Mouse (Mus musculus): Measurements from ENCODE around the gene Polr2h. TPM values are rescaled to one million over a fixed set of nuclear protein-coding genes. Genes with fewer than 3 reads are reported as not detected.
A peak's percentile ranks its signal among the peaks of the same experiment; 100 is the strongest.

Gene Polr2h
- polyA plus RNA-seq, 1 experiment from 2014 or later = 86.3 TPM

GRCm38 (mm10) chr16:20730293-20730711 is 12.8 kb downstream of the Polr2h start:
- Histone ChIP-seq H3K4me3 (replicated peaks) (no peak overlapping the region), H3K27me3 (peaks cover 19% of the 10 kb centered on the region), H3K9me3 (no peaks in the 10 kb centered on the region), H3K4me2 (replicated peaks) (no peak overlapping the region), H3K9ac (replicated peaks) (no peak overlapping the region), H3K4me1 (replicated peaks) (peaks cover 22% of the 10 kb centered on the region), H3K36me3 (no peaks in the 10 kb centered on the region), H3K27ac (no peak overlapping the region)
- ATAC-seq = no peak
- WGBS = 42% methylated on average over 5 of the region's 5 CpGs

GRCm38 (mm10) chr16:20731688-20732087 is 14.2 kb downstream of the Polr2h start:
- Histone ChIP-seq H3K9ac (replicated peaks) (no peak overlapping the region), H3K4me3 (replicated peaks) (0 out of 2 replicates have a peak overlapping the region, but pooled peaks have one; percentile 57), H3K27me3 (peaks cover 29% of the 10 kb centered on the region), H3K4me2 (replicated peaks) (peak overlapping the region; percentile 78; the same call in 1 of the 2 replicates), H3K4me1 (replicated peaks) (peaks cover 22% of the 10 kb centered on the region), H3K36me3 (peaks cover 4% of the 10 kb centered on the region; the same call in 1 of the 2 replicates), H3K9me3 (no peaks in the 10 kb centered on the region), H3K27ac (peak overlapping the region; percentile 74; the same call in 1 of the 2 replicates)
- ATAC-seq = 0 out of 2 replicates have a peak, but pooled peaks have one; percentile 7
- 65% methylated on average over 5 of the region's 5 CpGs for WGBS

GRCm38 (mm10) chr16:20732251-20732924 is 14.9 kb downstream of the Polr2h start:
- H3K27ac ChIP-seq = peak overlapping the region; percentile 74
- peak; percentile 65 for ATAC-seq
- H3K9me3 ChIP-seq = no peaks in the 10 kb centered on the region
- H3K36me3 ChIP-seq = peaks cover 4% of the 10 kb centered on the region; the same call in 1 of the 2 replicates
- H3K27me3 ChIP-seq = peaks cover 29% of the 10 kb centered on the region
- H3K9ac ChIP-seq (replicated peaks) = peak overlapping the region; percentile 84
- peak overlapping the region; percentile 57 for H3K4me3 ChIP-seq (replicated peaks)
- H3K4me2 ChIP-seq (replicated peaks) = peak overlapping the region; percentile 78
- H3K4me1 ChIP-seq (replicated peaks) = peaks cover 22% of the 10 kb centered on the region
- WGBS = under 1% methylated on average over 27 of the region's 30 CpGs

GRCm38 (mm10) chr16:20732925-20733730 is 15.7 kb downstream of the Polr2h start, which contains the start of gene Chrd:
Gene Chrd (plus strand): TSS chr16:20733127.
- Histone ChIP-seq H3K27ac (peak within 1 kb of the TSS; percentile 74), H3K4me3 (replicated peaks) (peak within 1 kb of the TSS; percentile 57), H3K4me1 (replicated peaks) (peaks cover 22% of the 10 kb centered on the region), H3K27me3 (peaks cover 29% of the 10 kb centered on the region), H3K9ac (replicated peaks) (peak within 1 kb of the TSS; percentile 84), H3K36me3 (peaks cover 4% of the 10 kb centered on the region; the same call in 1 of the 2 replicates), H3K9me3 (no peaks in the 10 kb centered on the region), H3K4me2 (replicated peaks) (peak within 1 kb of the TSS; percentile 78)
- ATAC-seq = peak; percentile 77
- WGBS = under 1% methylated on average over 61 of the region's 70 CpGs

GRCm38 (mm10) chr16:20733731-20734730 is 16.6 kb downstream of the Polr2h start, which contains the start of gene Thpo:
Gene Thpo (minus strand): TSS chr16:20734511.
- Histone ChIP-seq H3K27me3 (peaks cover 29% of the 10 kb centered on the region), H3K4me1 (replicated peaks) (peaks cover 22% of the 10 kb centered on the region), H3K9me3 (no peaks in the 10 kb centered on the region), H3K9ac (replicated peaks) (peak within 1 kb of the TSS; percentile 84), H3K27ac (no peak within 1 kb of the TSS), H3K4me3 (replicated peaks) (peak within 1 kb of the TSS; percentile 57), H3K4me2 (replicated peaks) (peak within 1 kb of the TSS; percentile 78), H3K36me3 (peaks cover 4% of the 10 kb centered on the region; the same call in 1 of the 2 replicates)
- WGBS = 4% methylated on average over 45 of the region's 45 CpGs
- no peak for ATAC-seq

- ATAC-seq = no peak
- Histone ChIP-seq H3K9me3 (no peaks in the 10 kb centered on the region), H3K27me3 (peaks cover 29% of the 10 kb centered on the region), H3K9ac (replicated peaks) (no peak overlapping the region), H3K4me2 (replicated peaks) (no peak overlapping the region), H3K4me1 (replicated peaks) (peaks cover 22% of the 10 kb centered on the region), H3K4me3 (replicated peaks) (no peak overlapping the region), H3K27ac (no peak overlapping the region), H3K36me3 (peaks cover 8% of the 10 kb centered on the region; the same call in 1 of the 2 replicates)
- 85% methylated on average over 5 of the region's 5 CpGs for WGBS
Observed at GRCm38 (mm10) chr16:20735651-20736050, 18.2 kb downstream of the Polr2h start.

- WGBS = 88% methylated on average over 7 of the region's 7 CpGs
- Histone ChIP-seq H3K27ac (no peak overlapping the region), H3K4me2 (replicated peaks) (no peak overlapping the region), H3K4me3 (replicated peaks) (no peak overlapping the region), H3K9ac (replicated peaks) (no peak overlapping the region), H3K4me1 (replicated peaks) (peaks cover 22% of the 10 kb centered on the region), H3K27me3 (peaks cover 29% of the 10 kb centered on the region), H3K36me3 (peaks cover 8% of the 10 kb centered on the region; the same call in 1 of the 2 replicates), H3K9me3 (no peaks in the 10 kb centered on the region)
- no peak for ATAC-seq
Observed at GRCm38 (mm10) chr16:20736168-20736567, 18.7 kb downstream of the Polr2h start.

GRCm38 (mm10) chr16:20736823-20737222 is 19.4 kb downstream of the Polr2h start:
- ATAC-seq = no peak
- no peak overlapping the region for H3K9ac ChIP-seq (replicated peaks)
- H3K4me3 ChIP-seq (replicated peaks) = no peak overlapping the region
- H3K27me3 ChIP-seq = peaks cover 29% of the 10 kb centered on the region
- H3K4me2 ChIP-seq (replicated peaks) = no peak overlapping the region
- no peak overlapping the region for H3K27ac ChIP-seq
- no peaks in the 10 kb centered on the region for H3K9me3 ChIP-seq
- peaks cover 20% of the 10 kb centered on the region for H3K4me1 ChIP-seq (replicated peaks)
- 93% methylated on average over 5 of the region's 5 CpGs for WGBS
- H3K36me3 ChIP-seq = peaks cover 15% of the 10 kb centered on the region; the same call in 1 of the 2 replicates

GRCm38 (mm10) chr16:20739845-20740244 is 22.4 kb downstream of the Polr2h start:
- H3K9ac ChIP-seq (replicated peaks) = no peak overlapping the region
- peaks cover 21% of the 10 kb centered on the region; the same call in 1 of the 2 replicates for H3K36me3 ChIP-seq
- H3K27me3 ChIP-seq = peaks cover 14% of the 10 kb centered on the region
- no peak overlapping the region for H3K27ac ChIP-seq
- no peak overlapping the region for H3K4me3 ChIP-seq (replicated peaks)
- no peak for ATAC-seq
- H3K9me3 ChIP-seq = no peaks in the 10 kb centered on the region
- H3K4me1 ChIP-seq (replicated peaks) = no peaks in the 10 kb centered on the region
- H3K4me2 ChIP-seq (replicated peaks) = no peak overlapping the region
- WGBS = 89% methylated on average over 9 of the region's 9 CpGs

GRCm38 (mm10) chr16:20746641-20747040 is 29.2 kb downstream of the Polr2h start:
- H3K9me3 ChIP-seq = no peaks in the 10 kb centered on the region
- no peaks in the 10 kb centered on the region for H3K4me1 ChIP-seq (replicated peaks)
- no peak overlapping the region for H3K4me3 ChIP-seq (replicated peaks)
- no peak for ATAC-seq
- H3K4me2 ChIP-seq (replicated peaks) = no peak overlapping the region
- peaks cover 8% of the 10 kb centered on the region; the same call in 1 of the 2 replicates for H3K36me3 ChIP-seq
- no peak overlapping the region for H3K27ac ChIP-seq
- H3K27me3 ChIP-seq = no peaks in the 10 kb centered on the region
- H3K9ac ChIP-seq (replicated peaks) = no peak overlapping the region
- WGBS = 79% methylated on average over 6 of the region's 6 CpGs

GRCm38 (mm10) chr16:20750518-20750917 is 33.1 kb downstream of the Polr2h start:
- Histone ChIP-seq H3K36me3 (no peaks in the 10 kb centered on the region), H3K4me3 (replicated peaks) (no peak overlapping the region), H3K9me3 (no peaks in the 10 kb centered on the region), H3K4me1 (replicated peaks) (no peaks in the 10 kb centered on the region), H3K9ac (replicated peaks) (no peak overlapping the region), H3K27me3 (no peaks in the 10 kb centered on the region), H3K27ac (no peak overlapping the region), H3K4me2 (replicated peaks) (no peak overlapping the region)
- ATAC-seq = no peak
- WGBS = 65% methylated on average over 8 of the region's 8 CpGs

Measured in midbrain, embryonic 13.5 days (tissue).